Mouse (Mus musculus): ENCODE data around the gene Ppard.
A peak's percentile ranks its signal among the peaks of the same experiment; 100 is the strongest.
"Not testable (repeated sequence)": the region's sequence is repeated elsewhere in the genome, so short reads cannot be mapped to it uniquely, and the experiment has no call there.

Gene Ppard

GRCm38 (mm10) chr17:28321700-28322099 lies 89.2 kb downstream of the Ppard start:
- no peak for DNase-seq

- no peak for DNase-seq
Measured at GRCm38 (mm10) chr17:28323786-28324185, 91.3 kb downstream of the Ppard start.

- not testable (repeated sequence) for DNase-seq
Measured at GRCm38 (mm10) chr17:28324416-28324815, 91.9 kb downstream of the Ppard start.

GRCm38 (mm10) chr17:28325751-28326150 lies 93.3 kb downstream of the Ppard start:
- DNase-seq: no peak

GRCm38 (mm10) chr17:28326951-28327350 lies 94.5 kb downstream of the Ppard start:
- DNase-seq: no peak

GRCm38 (mm10) chr17:28327673-28328325 lies 95.3 kb downstream of the Ppard start:
- DNase-seq: no peak

GRCm38 (mm10) chr17:28328366-28328928 lies 95.9 kb downstream of the Ppard start, which contains the start of gene Rpl10a:
Gene Rpl10a, plus strand, starts transcription at chr17:28328471.
- DNase-seq: peak; percentile 94 to 97

GRCm38 (mm10) chr17:28328946-28329345 lies 96.4 kb downstream of the Ppard start:
- peak in 1 of 2 experiments; percentile 26 for DNase-seq

GRCm38 (mm10) chr17:28329503-28330231 lies 97.2 kb downstream of the Ppard start:
- no peak for DNase-seq

GRCm38 (mm10) chr17:28330232-28330546 lies 97.7 kb downstream of the Ppard start:
- no peak for DNase-seq

- not testable (repeated sequence) for DNase-seq
Measured at GRCm38 (mm10) chr17:28330590-28330989, 98.1 kb downstream of the Ppard start.

- DNase-seq: no peak
Measured at GRCm38 (mm10) chr17:28331241-28332112, 99.0 kb downstream of the Ppard start.

- DNase-seq: no peak
Measured at GRCm38 (mm10) chr17:28332113-28332914, 99.8 kb downstream of the Ppard start.

GRCm38 (mm10) chr17:28332915-28333546 lies 100.5 kb downstream of the Ppard start:
- no peak for DNase-seq

- DNase-seq: no peak
Measured at GRCm38 (mm10) chr17:28335267-28335666, 102.8 kb downstream of the Ppard start.

- DNase-seq: no peak
Measured at GRCm38 (mm10) chr17:28337547-28337946, 105.0 kb downstream of the Ppard start.

GRCm38 (mm10) chr17:28340578-28340977 lies 108.1 kb downstream of the Ppard start:
- no peak for DNase-seq

GRCm38 (mm10) chr17:28341091-28341490 lies 108.6 kb downstream of the Ppard start:
- DNase-seq: peak; percentile 34 to 39

GRCm38 (mm10) chr17:28344050-28344607 lies 111.6 kb downstream of the Ppard start:
- no peak for DNase-seq

- no peak for DNase-seq
Measured at GRCm38 (mm10) chr17:28344670-28345069, 112.2 kb downstream of the Ppard start.

GRCm38 (mm10) chr17:28345271-28345721 lies 112.8 kb downstream of the Ppard start:
- no peak for DNase-seq

Measured in spleen, adult 18-20 months (tissue).